Mouse (Mus musculus): ENCODE measurements around the gene Bank1.
A peak's percentile ranks its signal among the peaks of the same experiment; 100 is the strongest.
"Not testable (repeated sequence)": the region's sequence is repeated elsewhere in the genome, so short reads cannot be mapped to it uniquely, and the experiment has no call there.

Bank1 gene

GRCm38 (mm10) chr3:136325783-136326182 is at the start of gene Bank1:
Gene Bank1, minus strand, starts transcription at chr3:136326066.
- no peak for DNase-seq (ENCODE audit: low read depth, low spot score)

- no peak for DNase-seq (ENCODE audit: low read depth, low spot score)
These were observed 44.0 kb upstream of the Bank1 start for GRCm38 (mm10) chr3:136369916-136370315.

- no peak for DNase-seq (ENCODE audit: low read depth, low spot score)
These were observed 43.6 kb upstream of the Bank1 start for GRCm38 (mm10) chr3:136369466-136369865.

- DNase-seq (ENCODE audit: low read depth, low spot score) = no peak
These were observed 42.7 kb upstream of the Bank1 start for GRCm38 (mm10) chr3:136368505-136368999.

- DNase-seq (ENCODE audit: low read depth, low spot score) = peak; percentile 2
These were observed 23.8 kb upstream of the Bank1 start for GRCm38 (mm10) chr3:136349690-136350089.

GRCm38 (mm10) chr3:136348611-136349010 is 22.7 kb upstream of the Bank1 start:
- DNase-seq (ENCODE audit: low read depth, low spot score) = no peak

- no peak for DNase-seq (ENCODE audit: low read depth, low spot score)
These were observed 21.4 kb upstream of the Bank1 start for GRCm38 (mm10) chr3:136347277-136347676.

GRCm38 (mm10) chr3:136341911-136342310 is 16.0 kb upstream of the Bank1 start:
- DNase-seq (ENCODE audit: low read depth, low spot score) = no peak

GRCm38 (mm10) chr3:136339896-136340295 is 14.0 kb upstream of the Bank1 start:
- DNase-seq (ENCODE audit: low read depth, low spot score) = no peak

GRCm38 (mm10) chr3:136331135-136331534 is 5.3 kb upstream of the Bank1 start:
- DNase-seq (ENCODE audit: low read depth, low spot score) = no peak

- no peak for DNase-seq (ENCODE audit: low read depth, low spot score)
These were observed 4.2 kb upstream of the Bank1 start for GRCm38 (mm10) chr3:136330043-136330442.

- DNase-seq (ENCODE audit: low read depth, low spot score) = no peak
These were observed 3.3 kb upstream of the Bank1 start for GRCm38 (mm10) chr3:136329133-136329532.

- not testable (repeated sequence) for DNase-seq (ENCODE audit: low read depth, low spot score)
These were observed 1.1 kb downstream of the Bank1 start for GRCm38 (mm10) chr3:136324716-136325115.

GRCm38 (mm10) chr3:136321936-136322335 is 3.9 kb downstream of the Bank1 start:
- DNase-seq (ENCODE audit: low read depth, low spot score) = no peak

- DNase-seq (ENCODE audit: low read depth, low spot score) = no peak
These were observed 17.4 kb downstream of the Bank1 start for GRCm38 (mm10) chr3:136308487-136308886.

GRCm38 (mm10) chr3:136306564-136307158 is 19.2 kb downstream of the Bank1 start:
- no peak for DNase-seq (ENCODE audit: low read depth, low spot score)

- no peak for DNase-seq (ENCODE audit: low read depth, low spot score)
These were observed 23.3 kb downstream of the Bank1 start for GRCm38 (mm10) chr3:136302541-136302940.

- DNase-seq (ENCODE audit: low read depth, low spot score) = not testable (repeated sequence)
These were observed 25.1 kb downstream of the Bank1 start for GRCm38 (mm10) chr3:136300810-136301209.

GRCm38 (mm10) chr3:136297355-136297754 is 28.5 kb downstream of the Bank1 start:
- no peak for DNase-seq (ENCODE audit: low read depth, low spot score)

- no peak for DNase-seq (ENCODE audit: low read depth, low spot score)
These were observed 30.6 kb downstream of the Bank1 start for GRCm38 (mm10) chr3:136295250-136295649.

GRCm38 (mm10) chr3:136287883-136288282 is 38.0 kb downstream of the Bank1 start:
- no peak for DNase-seq (ENCODE audit: low read depth, low spot score)

GRCm38 (mm10) chr3:136264969-136265595 is 60.8 kb downstream of the Bank1 start:
- DNase-seq (ENCODE audit: low read depth, low spot score) = no peak

- DNase-seq (ENCODE audit: low read depth, low spot score) = no peak
These were observed 68.1 kb downstream of the Bank1 start for GRCm38 (mm10) chr3:136257761-136258160.

Data from R1 (cell line).